In genomic region chr11:96075177-96075508, GRCm38 (mm10) we compare ENCODE assay signal across 8 mouse cellular contexts. TPM values are rescaled to one million over a fixed set of nuclear protein-coding genes. Genes with fewer than 3 reads are reported as not detected.
DNase-seq lines count a peak whose midpoint lies in the region; ATAC-seq and TF ChIP-seq lines count a peak whose summit lies in the region.

No protein-coding gene starts in this region.

- H3K36me3 ChIP-seq in hindbrain, embryonic 12.5 days: peaks cover 15% of the 10 kb centered on the region
- peaks cover 31% of the 10 kb centered on the region for H3K36me3 ChIP-seq in midbrain, embryonic 10.5 days

- peak; percentile 2; the same call in 1 of the 2 replicates for ATAC-seq in hindbrain, embryonic 12.5 days (ENCODE audit: low FRiP score)
- no peak for ATAC-seq in megakaryocyte-erythroid progenitor cell, adult 5-6 weeks (replicated peaks; ENCODE audit: low FRiP score, low TSS enrichment, poor library complexity, severe bottlenecking)

- no peak for TF ChIP-seq CTCF in gastrocnemius, adult 2 months (IDR thresholded peaks at IDR 0.05)

- H3K4me3 ChIP-seq in gastrocnemius, adult 2 months: peak overlapping the region; percentile 95
- H3K4me3 ChIP-seq in hindbrain, embryonic 12.5 days: peak overlapping the region; percentile 81
- peak overlapping the region; percentile 89 for H3K4me3 ChIP-seq in midbrain, embryonic 10.5 days

- peak overlapping the region; percentile 79 for H3K9ac ChIP-seq in hindbrain, embryonic 12.5 days

- H3K27ac ChIP-seq in gastrocnemius, adult 2 months: peak overlapping the region; percentile 98
- H3K27ac ChIP-seq in hindbrain, embryonic 12.5 days: peak overlapping the region; percentile 73
- H3K27ac ChIP-seq in midbrain, embryonic 10.5 days (replicated peaks): peak overlapping the region; percentile 88

- DNase-seq in gastrocnemius, adult 2 months: peak; percentile 52
- no peak for DNase-seq in gastrocnemius, postnatal 4 days (ENCODE audit: low spot score in 2 of 2)
- DNase-seq in right cerebral cortex, postnatal 14 days: peak; percentile 17
- DNase-seq in right cerebral cortex, adult 18-20 months: no peak
- DNase-seq in midbrain, embryonic 10.5 days (ENCODE audit: low spot score): no peak
- no peak for DNase-seq in MN1 (ENCODE audit: low spot score)

- intact Hi-C loops in gastrocnemius, adult 2 months (cut with DNase I): loop anchor here (10.0 kb wide), 1 partner anchor 410 kb away; the partner anchor contains the start of gene Phb

- H3K9me3 ChIP-seq in hindbrain, embryonic 12.5 days (replicated peaks): no peaks in the 10 kb centered on the region
- H3K9me3 ChIP-seq in midbrain, embryonic 10.5 days (replicated peaks): no peaks in the 10 kb centered on the region

- peaks cover 13% of the 10 kb centered on the region for H3K4me1 ChIP-seq in hindbrain, embryonic 12.5 days
- peaks cover 18% of the 10 kb centered on the region for H3K4me1 ChIP-seq in midbrain, embryonic 10.5 days

- under 1% methylated on average over 15 of the region's 15 CpGs for WGBS in hindbrain, embryonic 12.5 days
- under 1% methylated on average over 15 of the region's 15 CpGs for WGBS in midbrain, embryonic 10.5 days

- H3K4me2 ChIP-seq in hindbrain, embryonic 12.5 days (replicated peaks): peak overlapping the region; percentile 93

- no peaks in the 10 kb centered on the region for H3K27me3 ChIP-seq in hindbrain, embryonic 12.5 days
- no peaks in the 10 kb centered on the region for H3K27me3 ChIP-seq in midbrain, embryonic 10.5 days (ENCODE audit: low read depth, poor library complexity, severe bottlenecking)

RNA-seq across cellular contexts. Expression of gene Atp5g1, which starts 0.3 kb away (rescaled TPM):
- 1,000 to 10,000 TPM; 1,178 to 1,786 TPM for total RNA-seq in gastrocnemius, adult 2 months (2021)
- 100 to 1,000 TPM; 830 to 870 TPM for total RNA-seq in gastrocnemius, postnatal 4 days (2021)
- 377 and 424 TPM in 2 replicates for polyA plus RNA-seq in hindbrain, embryonic 12.5 days (2016; fragmentation: Nextera tagmentation; extraction: Ambion mirVana)
- polyA plus RNA-seq in midbrain, embryonic 10.5 days (2016; fragmentation: Nextera tagmentation; extraction: Ambion mirVana): 534 and 550 TPM in 2 replicates
- 878 and 1,130 TPM in 2 replicates for total RNA-seq in megakaryocyte-erythroid progenitor cell, adult 5-6 weeks (2014; fragmentation: Nextera tagmentation)
- total RNA-seq in megakaryocyte-erythroid progenitor cell, adult 5-6 weeks (2017): 87.7 and 137 TPM in 2 replicates

RNA-seq across cellular contexts. Expression of gene Ube2z, which starts 10.0 kb away (rescaled TPM):
- 10 to 100 TPM; 14.4 to 18.2 TPM for total RNA-seq in gastrocnemius, adult 2 months (2021)
- 10 to 100 TPM; 41.2 to 42.3 TPM for total RNA-seq in gastrocnemius, postnatal 4 days (2021)
- 40.7 and 43.4 TPM in 2 replicates for polyA plus RNA-seq in hindbrain, embryonic 12.5 days (2016; fragmentation: Nextera tagmentation; extraction: Ambion mirVana)
- 25.0 and 27.0 TPM in 2 replicates for polyA plus RNA-seq in midbrain, embryonic 10.5 days (2016; fragmentation: Nextera tagmentation; extraction: Ambion mirVana)
- total RNA-seq in megakaryocyte-erythroid progenitor cell, adult 5-6 weeks (2014; fragmentation: Nextera tagmentation): 25.4 and 27.5 TPM in 2 replicates
- total RNA-seq in megakaryocyte-erythroid progenitor cell, adult 5-6 weeks (2017): 14.6 and 19.4 TPM in 2 replicates

RNA-seq across cellular contexts. Expression of gene Calcoco2, which starts 36.6 kb away (rescaled TPM):
- not detected for total RNA-seq in gastrocnemius, adult 2 months (2021)
- total RNA-seq in gastrocnemius, postnatal 4 days (2021): not detected
- polyA plus RNA-seq in hindbrain, embryonic 12.5 days (2016; fragmentation: Nextera tagmentation; extraction: Ambion mirVana): 0.15 TPM in 1 of 2 replicates, not detected in the other
- polyA plus RNA-seq in midbrain, embryonic 10.5 days (2016; fragmentation: Nextera tagmentation; extraction: Ambion mirVana): not detected in 2 replicates
- not detected in 2 replicates for total RNA-seq in megakaryocyte-erythroid progenitor cell, adult 5-6 weeks (2014; fragmentation: Nextera tagmentation)
- total RNA-seq in megakaryocyte-erythroid progenitor cell, adult 5-6 weeks (2017): not detected in 2 replicates

RNA-seq across cellular contexts. Expression of gene Snf8, which starts 40.5 kb away (rescaled TPM):
- total RNA-seq in gastrocnemius, adult 2 months (2021): 10 to 100 TPM; 31.6 to 34.6 TPM
- total RNA-seq in gastrocnemius, postnatal 4 days (2021): 10 to 100 TPM; 38.6 to 41.5 TPM
- polyA plus RNA-seq in hindbrain, embryonic 12.5 days (2016; fragmentation: Nextera tagmentation; extraction: Ambion mirVana): 115 and 118 TPM in 2 replicates
- 106 and 110 TPM in 2 replicates for polyA plus RNA-seq in midbrain, embryonic 10.5 days (2016; fragmentation: Nextera tagmentation; extraction: Ambion mirVana)
- total RNA-seq in megakaryocyte-erythroid progenitor cell, adult 5-6 weeks (2014; fragmentation: Nextera tagmentation): 94.1 and 96.1 TPM in 2 replicates
- total RNA-seq in megakaryocyte-erythroid progenitor cell, adult 5-6 weeks (2017): 37.3 and 54.3 TPM in 2 replicates

RNA-seq across cellular contexts. Expression of gene Gip, which starts 50.8 kb away (rescaled TPM):
- not detected for total RNA-seq in gastrocnemius, adult 2 months (2021)
- not detected for total RNA-seq in gastrocnemius, postnatal 4 days (2021)
- not detected in 2 replicates for polyA plus RNA-seq in hindbrain, embryonic 12.5 days (2016; fragmentation: Nextera tagmentation; extraction: Ambion mirVana)
- polyA plus RNA-seq in midbrain, embryonic 10.5 days (2016; fragmentation: Nextera tagmentation; extraction: Ambion mirVana): not detected in 2 replicates
- total RNA-seq in megakaryocyte-erythroid progenitor cell, adult 5-6 weeks (2014; fragmentation: Nextera tagmentation): not detected in 2 replicates
- not detected in 2 replicates for total RNA-seq in megakaryocyte-erythroid progenitor cell, adult 5-6 weeks (2017)

Comparison
In these comparisons a context has a peak if more than half of its experiments do, and no peak if none do; other contexts are left out.
1. DNase-seq: peak in gastrocnemius, adult 2 months (single experiment) and right cerebral cortex, postnatal 14 days (single experiment); none in gastrocnemius, postnatal 4 days (0 of 2), right cerebral cortex, adult 18-20 months (single experiment), midbrain, embryonic 10.5 days (single experiment) and MN1 (single experiment).
2. Peak in every context shown above with its lines, with median percentiles within 50 percentile points of each other: H3K27ac ChIP-seq and H3K4me3 ChIP-seq.